Mouse (Mus musculus): ENCODE data around the gene Tef. TPM values are rescaled to one million over a fixed set of nuclear protein-coding genes. Genes with fewer than 3 reads are reported as not detected.
A peak's percentile ranks its signal among the peaks of the same experiment; 100 is the strongest.

Tef gene
- polyA plus RNA-seq, 1 experiment = 33.9 TPM

- Histone ChIP-seq H3K4me1 (ENCODE audit: control insufficient read depth, insufficient read depth, low read length) (no peaks in the 10 kb centered on the region), H3K9me3 (replicated peaks; ENCODE audit: control insufficient read depth, insufficient read depth, low read length, poor library complexity, severe bottlenecking) (no peaks in the 10 kb centered on the region), H3K9ac (ENCODE audit: low read depth, poor library complexity, severe bottlenecking) (no peak overlapping the region), H3K4me3 (ENCODE audit: low read depth, low read length) (no peak overlapping the region), H3K36me3 (ENCODE audit: control insufficient read depth, insufficient read depth, low read length, poor library complexity, severe bottlenecking) (peaks cover 46% of the 10 kb centered on the region), H3K27ac (ENCODE audit: insufficient read depth, low read length) (no peak overlapping the region), H3K27me3 (ENCODE audit: control insufficient read depth, insufficient read depth, low read length, poor library complexity, severe bottlenecking) (no peaks in the 10 kb centered on the region)
- TF ChIP-seq CTCF (IDR thresholded peaks at IDR 0.05; ENCODE audit: low read depth, low read length) (no peak), POLR2A (IDR thresholded peaks at IDR 0.05; ENCODE audit: insufficient read depth, low read length) (no peak), EP300 (IDR thresholded peaks at IDR 0.05; ENCODE audit: insufficient read depth, low read depth, low read length) (no peak)
These were observed 62.0 kb downstream of the Tef start for GRCm38 (mm10) chr15:81864238-81864637.

DNA sequence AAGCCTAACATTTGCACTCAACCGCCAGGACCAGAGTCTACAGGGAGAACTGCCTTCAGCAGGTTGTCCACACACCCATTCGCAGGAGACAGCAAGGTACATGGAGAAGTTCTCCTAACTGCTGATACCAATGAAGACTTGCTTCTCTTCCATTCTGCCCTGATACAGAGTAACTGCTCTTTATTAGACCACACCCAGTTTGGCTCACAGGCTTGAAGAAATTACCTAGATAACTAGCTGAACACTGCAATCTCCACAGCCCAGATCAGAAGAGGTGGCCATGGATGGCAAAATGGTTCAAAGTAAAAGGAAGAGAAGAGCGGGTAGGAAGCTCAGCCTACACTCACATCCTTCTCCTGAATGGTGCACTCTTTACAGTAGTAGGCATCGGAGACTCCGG is 67.8 kb downstream of the Tef start:
- TF ChIP-seq CTCF (IDR thresholded peaks at IDR 0.05; ENCODE audit: low read depth, low read length) = no peak
- TF ChIP-seq EP300 (IDR thresholded peaks at IDR 0.05; ENCODE audit: insufficient read depth, low read depth, low read length) = no peak
- TF ChIP-seq POLR2A (IDR thresholded peaks at IDR 0.05; ENCODE audit: insufficient read depth, low read length) = no peak
- no peak overlapping the region for H3K27ac ChIP-seq (ENCODE audit: insufficient read depth, low read length)
- peaks cover 57% of the 10 kb centered on the region for H3K36me3 ChIP-seq (ENCODE audit: control insufficient read depth, insufficient read depth, low read length, poor library complexity, severe bottlenecking)
- H3K9ac ChIP-seq (ENCODE audit: low read depth, poor library complexity, severe bottlenecking) = no peak overlapping the region
- H3K4me3 ChIP-seq (ENCODE audit: low read depth, low read length) = no peak overlapping the region
- H3K27me3 ChIP-seq (ENCODE audit: control insufficient read depth, insufficient read depth, low read length, poor library complexity, severe bottlenecking) = no peaks in the 10 kb centered on the region
- H3K9me3 ChIP-seq (replicated peaks; ENCODE audit: control insufficient read depth, insufficient read depth, low read length, poor library complexity, severe bottlenecking) = no peaks in the 10 kb centered on the region
- peaks cover 2% of the 10 kb centered on the region for H3K4me1 ChIP-seq (ENCODE audit: control insufficient read depth, insufficient read depth, low read length)

GRCm38 (mm10) chr15:81871604-81872261 is 69.5 kb downstream of the Tef start, which contains the start of gene Phf5a:
TSS of gene Phf5a (minus strand) at chr15:81871911.
- Histone ChIP-seq H3K27me3 (ENCODE audit: control insufficient read depth, insufficient read depth, low read length, poor library complexity, severe bottlenecking) (no peaks in the 10 kb centered on the region), H3K4me1 (ENCODE audit: control insufficient read depth, insufficient read depth, low read length) (peaks cover 2% of the 10 kb centered on the region), H3K4me3 (ENCODE audit: low read depth, low read length) (peak within 1 kb of the TSS; percentile 96), H3K9ac (ENCODE audit: low read depth, poor library complexity, severe bottlenecking) (peak within 1 kb of the TSS; percentile 98), H3K9me3 (replicated peaks; ENCODE audit: control insufficient read depth, insufficient read depth, low read length, poor library complexity, severe bottlenecking) (no peaks in the 10 kb centered on the region), H3K36me3 (ENCODE audit: control insufficient read depth, insufficient read depth, low read length, poor library complexity, severe bottlenecking) (peaks cover 41% of the 10 kb centered on the region), H3K27ac (ENCODE audit: insufficient read depth, low read length) (peak within 1 kb of the TSS; percentile 73)
- TF ChIP-seq EP300 (IDR thresholded peaks at IDR 0.05; ENCODE audit: insufficient read depth, low read depth, low read length) (no peak), POLR2A (IDR thresholded peaks at IDR 0.05; ENCODE audit: insufficient read depth, low read length) (no peak), CTCF (IDR thresholded peaks at IDR 0.05; ENCODE audit: low read depth, low read length) (no peak)

- H3K36me3 ChIP-seq (ENCODE audit: control insufficient read depth, insufficient read depth, low read length, poor library complexity, severe bottlenecking) = peaks cover 33% of the 10 kb centered on the region
- H3K27ac ChIP-seq (ENCODE audit: insufficient read depth, low read length) = peak within 1 kb of the TSS; percentile 73
- H3K9me3 ChIP-seq (replicated peaks; ENCODE audit: control insufficient read depth, insufficient read depth, low read length, poor library complexity, severe bottlenecking) = no peaks in the 10 kb centered on the region
- no peaks in the 10 kb centered on the region for H3K27me3 ChIP-seq (ENCODE audit: control insufficient read depth, insufficient read depth, low read length, poor library complexity, severe bottlenecking)
- peak within 1 kb of the TSS; percentile 96 for H3K4me3 ChIP-seq (ENCODE audit: low read depth, low read length)
- TF ChIP-seq EP300 (IDR thresholded peaks at IDR 0.05; ENCODE audit: insufficient read depth, low read depth, low read length) = no peak
- TF ChIP-seq CTCF (IDR thresholded peaks at IDR 0.05; ENCODE audit: low read depth, low read length) = no peak
- TF ChIP-seq POLR2A (IDR thresholded peaks at IDR 0.05; ENCODE audit: insufficient read depth, low read length) = no peak
- H3K4me1 ChIP-seq (ENCODE audit: control insufficient read depth, insufficient read depth, low read length) = peaks cover 2% of the 10 kb centered on the region
- H3K9ac ChIP-seq (ENCODE audit: low read depth, poor library complexity, severe bottlenecking) = peak within 1 kb of the TSS; percentile 98
These were observed 70.3 kb downstream of the Tef start, which contains the start of gene Aco2 for GRCm38 (mm10) chr15:81872262-81873136. TSS of gene Aco2 (plus strand) at chr15:81872309.

Other genes with a start within 250 kb of the Tef start
- gene Ep300, start 217.1 kb upstream of the Tef start, polyA plus RNA-seq (2011; ENCODE audit: insufficient read depth, insufficient read length, low read depth, missing spikeins) = 122 and 133 TPM in 2 replicates
- gene L3mbtl2, start 138.5 kb upstream of the Tef start, polyA plus RNA-seq (2011; ENCODE audit: insufficient read depth, insufficient read length, low read depth, missing spikeins) = 49.3 and 50.3 TPM in 2 replicates
- 1.0 and 1.1 TPM in 2 replicates for gene Chadl, start 105.1 kb upstream of the Tef start, polyA plus RNA-seq (2011; ENCODE audit: insufficient read depth, insufficient read length, low read depth, missing spikeins)
- gene Zc3h7b, start 57.4 kb upstream of the Tef start, polyA plus RNA-seq (2011; ENCODE audit: insufficient read depth, insufficient read length, low read depth, missing spikeins) = 40.5 and 42.1 TPM in 2 replicates
- gene Rangap1, start 56.9 kb upstream of the Tef start, polyA plus RNA-seq (2011; ENCODE audit: insufficient read depth, insufficient read length, low read depth, missing spikeins) = 158 and 160 TPM in 2 replicates
- 10.7 and 12.7 TPM in 2 replicates for gene Tob2, start 56.4 kb downstream of the Tef start, polyA plus RNA-seq (2011; ENCODE audit: insufficient read depth, insufficient read length, low read depth, missing spikeins)
- 150 and 172 TPM in 2 replicates for gene Phf5a, start 69.5 kb downstream of the Tef start, polyA plus RNA-seq (2011; ENCODE audit: insufficient read depth, insufficient read length, low read depth, missing spikeins)
- 174 and 181 TPM in 2 replicates for gene Aco2, start 69.9 kb downstream of the Tef start, polyA plus RNA-seq (2011; ENCODE audit: insufficient read depth, insufficient read length, low read depth, missing spikeins)
- 21.8 and 25.5 TPM in 2 replicates for gene Polr3h, start 123.8 kb downstream of the Tef start, polyA plus RNA-seq (2011; ENCODE audit: insufficient read depth, insufficient read length, low read depth, missing spikeins)
- gene Csdc2, start 134.3 kb downstream of the Tef start, polyA plus RNA-seq (2011; ENCODE audit: insufficient read depth, insufficient read length, low read depth, missing spikeins) = 4.0 and 4.9 TPM in 2 replicates
- 338 and 387 TPM in 2 replicates for gene Pmm1, start 158.5 kb downstream of the Tef start, polyA plus RNA-seq (2011; ENCODE audit: insufficient read depth, insufficient read length, low read depth, missing spikeins)
- 3.5 and 4.8 TPM in 2 replicates for gene 1700029P11Rik, start 178.1 kb downstream of the Tef start, polyA plus RNA-seq (2011; ENCODE audit: insufficient read depth, insufficient read length, low read depth, missing spikeins)
- gene Xrcc6, start 185.4 kb downstream of the Tef start, polyA plus RNA-seq (2011; ENCODE audit: insufficient read depth, insufficient read length, low read depth, missing spikeins) = 98.6 and 131 TPM in 2 replicates
- gene Desi1, start 231.4 kb downstream of the Tef start, polyA plus RNA-seq (2011; ENCODE audit: insufficient read depth, insufficient read length, low read depth, missing spikeins) = 45.4 and 45.9 TPM in 2 replicates
- 271 and 279 TPM in 2 replicates for gene Snu13, start 245.2 kb downstream of the Tef start, polyA plus RNA-seq (2011; ENCODE audit: insufficient read depth, insufficient read length, low read depth, missing spikeins)

All from ES-Bruce4 (cell line).